Mouse (Mus musculus): ENCODE measurements around the gene Papola. TPM values are rescaled to one million over a fixed set of nuclear protein-coding genes. Genes with fewer than 3 reads are reported as not detected.

The Papola gene
- total and polyA plus RNA-seq, 2 experiments from 2014 or later: 84.1 to 119 TPM

DNA sequence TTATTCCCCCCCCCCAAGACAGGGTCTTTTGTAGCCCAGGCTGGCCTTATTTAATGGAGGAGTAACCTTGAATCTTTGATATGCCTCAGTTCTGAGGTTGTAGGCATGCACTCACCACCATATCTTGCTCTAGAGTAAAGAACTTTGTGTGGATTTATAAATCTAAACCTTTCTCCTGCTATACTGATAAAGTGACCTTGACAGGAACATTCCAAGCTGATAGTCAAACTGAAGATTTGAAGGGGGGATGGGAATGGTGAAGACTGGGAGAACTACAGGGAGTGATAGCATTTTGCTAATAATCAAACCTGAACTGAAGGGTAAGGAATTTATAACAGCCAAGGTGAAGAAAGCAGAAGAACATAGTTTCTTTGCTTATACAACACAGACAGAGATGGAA lies 13.5 kb downstream of the Papola start:
- Histone ChIP-seq H3K4me3 (ENCODE audit: low read length) (no peak overlapping the region), H3K4me2 (ENCODE audit: low read depth, low read length) (no peak overlapping the region), H3K9ac (replicated peaks; ENCODE audit: low read length) (no peak overlapping the region), H3K4me1 (ENCODE audit: insufficient read depth, low read length) (no peaks in the 10 kb centered on the region), H3K27ac (no peak overlapping the region), H3K36me3 (ENCODE audit: insufficient read depth, low read length) (no peaks in the 10 kb centered on the region), H3K27me3 (ENCODE audit: insufficient read depth, low read length) (no peaks in the 10 kb centered on the region), H3K9me3 (ENCODE audit: low read length) (no peaks in the 10 kb centered on the region)
- TF ChIP-seq CTCF (IDR thresholded peaks at IDR 0.05; ENCODE audit: low read depth): no peak
- DNase-seq (ENCODE audit: low spot score) (no peak), ATAC-seq (no peak)

DNA sequence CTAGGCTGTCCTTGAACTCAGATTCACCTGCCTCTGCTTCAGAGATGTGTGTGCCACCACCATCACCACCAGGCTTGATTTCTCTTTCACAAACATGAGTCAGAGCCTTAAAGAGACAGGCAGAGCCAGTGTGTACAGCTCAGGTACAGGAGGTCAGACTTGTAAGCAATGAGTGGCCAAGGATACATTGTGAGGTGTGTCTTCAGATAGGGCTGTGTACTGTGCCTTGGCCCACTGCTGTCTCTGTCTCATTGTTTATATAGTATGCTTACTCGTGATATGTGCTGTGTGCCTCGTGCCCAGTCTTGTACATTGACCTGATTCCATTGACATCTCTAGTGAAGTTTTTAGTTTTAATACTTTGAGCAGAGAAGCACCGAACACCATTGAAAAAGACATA lies 21.3 kb downstream of the Papola start:
- no peak for TF ChIP-seq CTCF (IDR thresholded peaks at IDR 0.05; ENCODE audit: low read depth)
- Histone ChIP-seq H3K27ac (no peak overlapping the region), H3K4me1 (ENCODE audit: insufficient read depth, low read length) (no peaks in the 10 kb centered on the region), H3K27me3 (ENCODE audit: insufficient read depth, low read length) (no peaks in the 10 kb centered on the region), H3K9ac (replicated peaks; ENCODE audit: low read length) (no peak overlapping the region), H3K4me2 (ENCODE audit: low read depth, low read length) (no peak overlapping the region), H3K4me3 (ENCODE audit: low read length) (no peak overlapping the region), H3K9me3 (ENCODE audit: low read length) (no peaks in the 10 kb centered on the region), H3K36me3 (ENCODE audit: insufficient read depth, low read length) (peaks cover 27% of the 10 kb centered on the region; the same call in 1 of the 2 replicates)
- ATAC-seq (no peak), DNase-seq (ENCODE audit: low spot score) (no peak)
- 95% methylated on average over 3 of the region's 3 CpGs for WGBS

DNA sequence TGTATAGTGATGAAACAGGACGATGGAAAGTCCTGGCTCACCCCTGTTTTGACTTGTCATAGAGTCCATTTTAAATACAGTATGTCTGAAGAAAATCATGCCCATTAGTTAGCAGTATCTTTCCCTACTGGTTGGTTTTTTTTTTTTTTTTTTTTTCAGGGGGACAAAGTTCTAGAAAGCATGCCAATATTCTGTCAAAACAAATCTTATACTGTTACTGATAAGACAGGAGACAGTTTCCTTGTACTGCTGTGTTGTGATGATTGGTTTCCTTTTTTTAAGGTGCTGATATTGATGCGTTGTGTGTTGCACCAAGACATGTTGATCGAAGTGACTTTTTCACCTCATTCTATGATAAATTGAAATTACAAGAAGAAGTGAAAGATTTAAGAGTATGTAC lies 21.7 kb downstream of the Papola start:
- Histone ChIP-seq H3K4me3 (ENCODE audit: low read length) (no peak overlapping the region), H3K9ac (replicated peaks; ENCODE audit: low read length) (no peak overlapping the region), H3K4me1 (ENCODE audit: insufficient read depth, low read length) (no peaks in the 10 kb centered on the region), H3K4me2 (ENCODE audit: low read depth, low read length) (no peak overlapping the region), H3K27me3 (ENCODE audit: insufficient read depth, low read length) (no peaks in the 10 kb centered on the region), H3K36me3 (ENCODE audit: insufficient read depth, low read length) (peaks cover 31% of the 10 kb centered on the region; the same call in 1 of the 2 replicates), H3K27ac (no peak overlapping the region), H3K9me3 (ENCODE audit: low read length) (no peaks in the 10 kb centered on the region)
- ATAC-seq (no peak), DNase-seq (ENCODE audit: low spot score) (no peak)
- no peak for TF ChIP-seq CTCF (IDR thresholded peaks at IDR 0.05; ENCODE audit: low read depth)
- WGBS: 97% methylated on average over 3 of the region's 3 CpGs

DNA sequence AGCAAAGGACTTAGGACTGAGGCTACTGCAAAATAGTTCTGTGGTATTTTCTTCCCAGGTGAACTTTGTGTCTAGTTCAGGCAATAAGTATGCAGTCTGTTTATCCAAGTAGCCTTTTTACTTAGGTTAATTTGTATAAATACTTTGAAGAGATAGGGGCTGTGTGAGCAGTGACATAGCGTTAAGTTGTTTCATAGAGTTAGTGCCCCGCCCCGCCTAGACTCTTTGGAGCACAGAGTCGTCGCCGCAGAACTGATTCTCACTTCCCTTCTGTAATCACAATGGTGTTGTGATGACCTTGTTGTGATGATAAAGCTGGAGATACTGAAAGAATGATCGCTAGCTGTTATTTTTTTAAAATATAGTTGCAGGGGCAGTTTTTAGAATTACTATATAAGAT lies 22.9 kb downstream of the Papola start:
- WGBS: 96% methylated on average over 7 of the region's 7 CpGs
- H3K27me3 ChIP-seq (ENCODE audit: insufficient read depth, low read length): no peaks in the 10 kb centered on the region
- DNase-seq (ENCODE audit: low spot score) (no peak), ATAC-seq (no peak)
- H3K9ac ChIP-seq (replicated peaks; ENCODE audit: low read length): no peak overlapping the region
- peaks cover 41% of the 10 kb centered on the region for H3K36me3 ChIP-seq (ENCODE audit: insufficient read depth, low read length)
- no peaks in the 10 kb centered on the region for H3K4me1 ChIP-seq (ENCODE audit: insufficient read depth, low read length)
- no peak overlapping the region for H3K4me2 ChIP-seq (ENCODE audit: low read depth, low read length)
- TF ChIP-seq CTCF (IDR thresholded peaks at IDR 0.05; ENCODE audit: low read depth): no peak
- no peaks in the 10 kb centered on the region for H3K9me3 ChIP-seq (ENCODE audit: low read length)
- no peak overlapping the region for H3K4me3 ChIP-seq (ENCODE audit: low read length)
- H3K27ac ChIP-seq: no peak overlapping the region

DNA sequence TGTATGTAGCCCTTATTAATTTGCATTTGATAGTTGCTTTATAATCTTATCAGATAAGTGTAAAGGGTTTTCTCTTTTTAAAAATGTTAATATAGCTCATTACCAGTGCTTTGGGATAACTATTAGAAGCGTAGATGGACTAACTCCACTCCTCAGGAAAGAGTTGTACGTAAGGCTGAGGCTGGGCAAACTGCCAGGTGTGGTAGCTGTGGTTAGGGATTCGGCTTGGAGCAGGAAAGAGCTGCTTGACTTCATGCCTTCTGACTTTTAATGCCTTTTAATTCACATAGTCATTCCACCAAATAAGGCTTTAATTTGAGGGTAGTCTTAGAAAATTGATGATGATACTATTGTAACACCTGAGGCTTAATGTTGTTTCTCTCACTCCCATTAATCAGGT lies 24.5 kb downstream of the Papola start:
- no peak overlapping the region for H3K4me2 ChIP-seq (ENCODE audit: low read depth, low read length)
- peaks cover 47% of the 10 kb centered on the region for H3K36me3 ChIP-seq (ENCODE audit: insufficient read depth, low read length)
- no peak overlapping the region for H3K4me3 ChIP-seq (ENCODE audit: low read length)
- 42% methylated on average over 3 of the region's 3 CpGs for WGBS
- ATAC-seq (no peak), DNase-seq (ENCODE audit: low spot score) (peak; percentile 34)
- H3K27ac ChIP-seq: no peak overlapping the region
- TF ChIP-seq CTCF (IDR thresholded peaks at IDR 0.05; ENCODE audit: low read depth): no peak
- H3K9me3 ChIP-seq (ENCODE audit: low read length): no peaks in the 10 kb centered on the region
- H3K27me3 ChIP-seq (ENCODE audit: insufficient read depth, low read length): no peaks in the 10 kb centered on the region
- no peak overlapping the region for H3K9ac ChIP-seq (replicated peaks; ENCODE audit: low read length)
- no peaks in the 10 kb centered on the region for H3K4me1 ChIP-seq (ENCODE audit: insufficient read depth, low read length)

DNA sequence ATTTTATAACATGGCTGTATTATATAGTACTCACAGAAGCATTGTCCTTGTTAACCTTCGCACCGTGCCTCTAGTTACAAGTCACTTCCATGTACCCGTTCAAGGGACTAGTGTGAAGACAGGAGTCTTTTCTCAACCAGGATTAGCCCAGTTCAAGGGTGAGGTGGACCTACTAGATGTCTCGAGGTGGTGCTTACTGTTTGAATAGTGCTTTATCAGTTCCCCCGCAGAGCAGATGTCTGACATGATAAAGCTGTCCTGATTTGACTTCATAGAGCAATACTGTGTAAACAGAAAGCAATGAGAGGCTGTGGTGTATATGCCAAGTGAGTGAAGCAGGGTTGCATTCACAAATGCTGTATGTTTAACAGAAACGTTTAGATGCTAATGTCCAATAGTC lies 26.1 kb downstream of the Papola start:
- no peak overlapping the region for H3K4me3 ChIP-seq (ENCODE audit: low read length)
- no peak overlapping the region for H3K9ac ChIP-seq (replicated peaks; ENCODE audit: low read length)
- H3K4me2 ChIP-seq (ENCODE audit: low read depth, low read length): no peak overlapping the region
- H3K27me3 ChIP-seq (ENCODE audit: insufficient read depth, low read length): no peaks in the 10 kb centered on the region
- WGBS: 89% methylated on average over 6 of the region's 6 CpGs
- H3K4me1 ChIP-seq (ENCODE audit: insufficient read depth, low read length): no peaks in the 10 kb centered on the region
- TF ChIP-seq CTCF (IDR thresholded peaks at IDR 0.05; ENCODE audit: low read depth): no peak
- H3K27ac ChIP-seq: no peak overlapping the region
- H3K36me3 ChIP-seq (ENCODE audit: insufficient read depth, low read length): peaks cover 52% of the 10 kb centered on the region
- ATAC-seq: no peak
- DNase-seq (ENCODE audit: low spot score): no peak
- no peaks in the 10 kb centered on the region for H3K9me3 ChIP-seq (ENCODE audit: low read length)

DNA sequence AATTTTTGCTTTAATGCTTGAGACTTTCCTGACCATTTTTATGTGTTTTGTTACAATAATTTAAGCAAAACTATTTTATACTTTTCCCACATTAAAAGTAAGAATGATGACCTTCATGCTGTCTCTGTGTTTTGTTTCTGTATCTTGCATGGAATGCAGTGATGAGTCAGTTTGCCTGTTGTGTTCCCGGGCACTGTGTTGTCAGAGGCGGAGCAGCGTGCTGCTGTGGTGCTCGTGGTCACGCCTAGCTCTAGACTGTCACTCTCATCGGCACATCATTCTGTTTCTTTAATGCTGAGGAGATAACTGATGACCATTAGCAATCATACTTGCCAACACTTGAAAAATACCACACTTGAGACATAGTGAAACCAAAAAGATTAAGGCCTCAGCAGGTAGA lies 29.5 kb downstream of the Papola start:
- no peak for TF ChIP-seq CTCF (IDR thresholded peaks at IDR 0.05; ENCODE audit: low read depth)
- 93% methylated on average over 6 of the region's 6 CpGs for WGBS
- no peak for DNase-seq (ENCODE audit: low spot score)
- Histone ChIP-seq H3K4me1 (ENCODE audit: insufficient read depth, low read length) (no peaks in the 10 kb centered on the region), H3K27me3 (ENCODE audit: insufficient read depth, low read length) (no peaks in the 10 kb centered on the region), H3K27ac (no peak overlapping the region), H3K9me3 (ENCODE audit: low read length) (no peaks in the 10 kb centered on the region), H3K36me3 (ENCODE audit: insufficient read depth, low read length) (peaks cover 38% of the 10 kb centered on the region), H3K4me2 (ENCODE audit: low read depth, low read length) (no peak overlapping the region), H3K9ac (replicated peaks; ENCODE audit: low read length) (no peak overlapping the region), H3K4me3 (ENCODE audit: low read length) (no peak overlapping the region)
- no peak for ATAC-seq
